Mouse (Mus musculus): ENCODE measurements around the gene Pbx3. TPM values are rescaled to one million over a fixed set of nuclear protein-coding genes. Genes with fewer than 3 reads are reported as not detected.

Pbx3 gene
- polyA plus RNA-seq, 1 experiment from 2014 or later = 46.1 TPM

- Histone ChIP-seq H3K4me1 (replicated peaks; ENCODE audit: control insufficient read depth, insufficient read depth, low read length) (no peaks in the 10 kb centered on the region), H3K27ac (ENCODE audit: low read depth, low read length) (no peak overlapping the region), H3K4me3 (ENCODE audit: low read depth, low read length) (no peak overlapping the region), H3K36me3 (ENCODE audit: control insufficient read depth, insufficient read depth, low read length) (no peaks in the 10 kb centered on the region), H3K9ac (ENCODE audit: low read length) (no peak overlapping the region), H3K27me3 (ENCODE audit: control insufficient read depth, insufficient read depth, low read length) (no peaks in the 10 kb centered on the region), H3K4me2 (ENCODE audit: low read depth, low read length, severe bottlenecking) (no peak overlapping the region), H3K9me3 (ENCODE audit: control insufficient read depth, low read length) (no peaks in the 10 kb centered on the region)
- no peak for ATAC-seq (replicated peaks; ENCODE audit: low FRiP score)
- 53% methylated on average over 6 of the region's 6 CpGs for WGBS
- DNase-seq (ENCODE audit: low spot score) = no peak
Observed at GRCm38 (mm10) chr2:34225470-34225869, 147.5 kb downstream of the Pbx3 start.

GRCm38 (mm10) chr2:34221477-34221876, 151.5 kb downstream of the Pbx3 start:
- 86% methylated on average over 3 of the region's 3 CpGs for WGBS
- ATAC-seq (replicated peaks; ENCODE audit: low FRiP score) (no peak), DNase-seq (ENCODE audit: low spot score) (no peak)
- Histone ChIP-seq H3K27ac (ENCODE audit: low read depth, low read length) (no peak overlapping the region), H3K4me3 (ENCODE audit: low read depth, low read length) (no peak overlapping the region), H3K4me1 (replicated peaks; ENCODE audit: control insufficient read depth, insufficient read depth, low read length) (no peaks in the 10 kb centered on the region), H3K4me2 (ENCODE audit: low read depth, low read length, severe bottlenecking) (no peak overlapping the region), H3K9me3 (ENCODE audit: control insufficient read depth, low read length) (no peaks in the 10 kb centered on the region), H3K36me3 (ENCODE audit: control insufficient read depth, insufficient read depth, low read length) (no peaks in the 10 kb centered on the region), H3K27me3 (ENCODE audit: control insufficient read depth, insufficient read depth, low read length) (no peaks in the 10 kb centered on the region), H3K9ac (ENCODE audit: low read length) (no peak overlapping the region)

DNA sequence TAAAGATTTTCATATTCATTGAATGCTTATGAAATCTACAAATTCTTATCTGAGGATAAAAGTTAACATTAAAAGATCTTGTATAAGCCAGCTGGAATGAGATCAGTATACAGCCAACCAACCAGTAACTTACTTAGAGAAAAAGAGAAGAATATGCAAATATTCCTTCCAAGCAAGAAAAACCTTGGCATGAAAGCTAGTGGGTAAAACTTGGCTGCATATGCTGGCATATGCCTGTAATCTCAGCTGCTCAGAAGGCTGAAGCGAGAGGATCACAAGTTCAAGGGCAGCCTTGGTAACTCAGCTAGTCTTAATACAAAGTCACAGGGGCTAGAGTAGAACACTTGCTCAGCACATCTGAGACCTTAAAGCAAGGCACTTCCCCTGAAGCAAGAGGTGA, 153.8 kb downstream of the Pbx3 start:
- no peak overlapping the region for H3K4me2 ChIP-seq (ENCODE audit: low read depth, low read length, severe bottlenecking)
- ATAC-seq (replicated peaks; ENCODE audit: low FRiP score) = no peak
- H3K27ac ChIP-seq (ENCODE audit: low read depth, low read length) = no peak overlapping the region
- DNase-seq (ENCODE audit: low spot score) = no peak
- no peak overlapping the region for H3K9ac ChIP-seq (ENCODE audit: low read length)
- no peaks in the 10 kb centered on the region for H3K9me3 ChIP-seq (ENCODE audit: control insufficient read depth, low read length)
- H3K36me3 ChIP-seq (ENCODE audit: control insufficient read depth, insufficient read depth, low read length) = no peaks in the 10 kb centered on the region
- H3K27me3 ChIP-seq (ENCODE audit: control insufficient read depth, insufficient read depth, low read length) = no peaks in the 10 kb centered on the region
- no peaks in the 10 kb centered on the region for H3K4me1 ChIP-seq (replicated peaks; ENCODE audit: control insufficient read depth, insufficient read depth, low read length)
- WGBS = 98% methylated on average over 1 of the region's 1 CpGs
- H3K4me3 ChIP-seq (ENCODE audit: low read depth, low read length) = no peak overlapping the region

GRCm38 (mm10) chr2:34217596-34217995, 155.3 kb downstream of the Pbx3 start:
- WGBS = 61% methylated on average over 5 of the region's 5 CpGs
- no peak for ATAC-seq (replicated peaks; ENCODE audit: low FRiP score)
- Histone ChIP-seq H3K36me3 (ENCODE audit: control insufficient read depth, insufficient read depth, low read length) (no peaks in the 10 kb centered on the region), H3K27me3 (ENCODE audit: control insufficient read depth, insufficient read depth, low read length) (no peaks in the 10 kb centered on the region), H3K27ac (ENCODE audit: low read depth, low read length) (no peak overlapping the region), H3K9me3 (ENCODE audit: control insufficient read depth, low read length) (no peaks in the 10 kb centered on the region), H3K4me2 (ENCODE audit: low read depth, low read length, severe bottlenecking) (no peak overlapping the region), H3K4me3 (ENCODE audit: low read depth, low read length) (no peak overlapping the region), H3K4me1 (replicated peaks; ENCODE audit: control insufficient read depth, insufficient read depth, low read length) (no peaks in the 10 kb centered on the region), H3K9ac (ENCODE audit: low read length) (no peak overlapping the region)
- no peak for DNase-seq (ENCODE audit: low spot score)

- ATAC-seq (replicated peaks; ENCODE audit: low FRiP score) (no peak), DNase-seq (ENCODE audit: low spot score) (no peak)
- Histone ChIP-seq H3K36me3 (ENCODE audit: control insufficient read depth, insufficient read depth, low read length) (no peaks in the 10 kb centered on the region), H3K4me3 (ENCODE audit: low read depth, low read length) (no peak overlapping the region), H3K27ac (ENCODE audit: low read depth, low read length) (no peak overlapping the region), H3K9ac (ENCODE audit: low read length) (no peak overlapping the region), H3K9me3 (ENCODE audit: control insufficient read depth, low read length) (no peaks in the 10 kb centered on the region), H3K27me3 (ENCODE audit: control insufficient read depth, insufficient read depth, low read length) (no peaks in the 10 kb centered on the region), H3K4me2 (ENCODE audit: low read depth, low read length, severe bottlenecking) (no peak overlapping the region), H3K4me1 (replicated peaks; ENCODE audit: control insufficient read depth, insufficient read depth, low read length) (no peaks in the 10 kb centered on the region)
- WGBS = 89% methylated on average over 5 of the region's 5 CpGs
Observed at GRCm38 (mm10) chr2:34215496-34215895, 157.4 kb downstream of the Pbx3 start.

DNA sequence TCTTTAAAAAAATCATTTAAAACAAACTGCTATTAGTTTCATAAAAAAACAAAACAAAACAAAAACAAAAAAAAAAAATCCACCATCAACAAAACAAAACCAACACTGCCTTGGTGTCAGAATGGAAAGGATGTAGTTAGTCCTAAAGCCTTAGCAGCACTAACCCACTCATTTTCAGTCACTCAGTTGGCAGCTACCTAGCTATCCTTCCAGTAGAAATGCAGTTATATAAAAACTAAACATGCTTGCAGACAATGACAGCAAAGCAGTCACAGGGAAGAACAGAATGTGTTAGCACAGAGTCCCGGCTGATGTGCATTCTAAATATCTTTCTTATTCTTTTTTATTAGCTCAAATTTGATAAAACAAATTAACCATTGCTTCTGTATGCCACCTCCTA, 160.5 kb downstream of the Pbx3 start:
- no peaks in the 10 kb centered on the region for H3K27me3 ChIP-seq (ENCODE audit: control insufficient read depth, insufficient read depth, low read length)
- no peak for ATAC-seq (replicated peaks; ENCODE audit: low FRiP score)
- no peaks in the 10 kb centered on the region for H3K4me1 ChIP-seq (replicated peaks; ENCODE audit: control insufficient read depth, insufficient read depth, low read length)
- 89% methylated on average over 1 of the region's 1 CpGs for WGBS
- no peaks in the 10 kb centered on the region for H3K9me3 ChIP-seq (ENCODE audit: control insufficient read depth, low read length)
- H3K4me3 ChIP-seq (ENCODE audit: low read depth, low read length) = no peak overlapping the region
- H3K9ac ChIP-seq (ENCODE audit: low read length) = no peak overlapping the region
- no peak for DNase-seq (ENCODE audit: low spot score)
- no peaks in the 10 kb centered on the region for H3K36me3 ChIP-seq (ENCODE audit: control insufficient read depth, insufficient read depth, low read length)
- no peak overlapping the region for H3K27ac ChIP-seq (ENCODE audit: low read depth, low read length)
- H3K4me2 ChIP-seq (ENCODE audit: low read depth, low read length, severe bottlenecking) = no peak overlapping the region

DNA sequence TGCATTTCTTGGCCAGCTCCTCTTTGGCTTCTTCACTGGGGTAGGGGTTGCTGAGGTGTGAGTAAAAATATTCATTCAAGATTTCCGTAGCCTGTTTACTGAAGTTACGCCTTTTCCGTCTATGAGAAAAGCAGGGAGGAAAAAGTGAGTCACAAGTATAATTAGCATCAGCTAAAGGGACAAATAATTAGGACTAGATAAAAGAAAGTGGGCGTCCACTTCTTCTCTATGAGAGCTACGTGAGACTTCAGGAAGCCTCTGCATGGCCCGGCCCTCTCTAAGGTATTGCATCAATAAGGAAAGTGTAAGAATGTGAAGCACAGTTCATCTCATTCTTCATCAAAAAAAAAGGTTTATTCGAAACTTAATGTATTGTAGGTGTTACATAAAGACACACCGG, 168.1 kb downstream of the Pbx3 start:
- no peak for ATAC-seq (replicated peaks; ENCODE audit: low FRiP score)
- 84% methylated on average over 8 of the region's 8 CpGs for WGBS

GRCm38 (mm10) chr2:34204325-34204724, 168.6 kb downstream of the Pbx3 start:
- Histone ChIP-seq H3K9me3 (ENCODE audit: control insufficient read depth, low read length) (no peaks in the 10 kb centered on the region), H3K36me3 (ENCODE audit: control insufficient read depth, insufficient read depth, low read length) (no peaks in the 10 kb centered on the region; the same call in 1 of the 2 replicates), H3K4me3 (ENCODE audit: low read depth, low read length) (no peak overlapping the region), H3K4me2 (ENCODE audit: low read depth, low read length, severe bottlenecking) (no peak overlapping the region), H3K9ac (ENCODE audit: low read length) (no peak overlapping the region), H3K27ac (ENCODE audit: low read depth, low read length) (no peak overlapping the region), H3K27me3 (ENCODE audit: control insufficient read depth, insufficient read depth, low read length) (no peaks in the 10 kb centered on the region), H3K4me1 (replicated peaks; ENCODE audit: control insufficient read depth, insufficient read depth, low read length) (no peaks in the 10 kb centered on the region)
- WGBS = 93% methylated on average over 2 of the region's 2 CpGs
- DNase-seq (ENCODE audit: low spot score) = no peak
- ATAC-seq (replicated peaks; ENCODE audit: low FRiP score) = no peak

More for the DNA sequence above, 168.1 kb downstream of the Pbx3 start:
- H3K27ac ChIP-seq (ENCODE audit: low read depth, low read length) = no peak overlapping the region
- H3K9me3 ChIP-seq (ENCODE audit: control insufficient read depth, low read length) = no peaks in the 10 kb centered on the region
- H3K4me1 ChIP-seq (replicated peaks; ENCODE audit: control insufficient read depth, insufficient read depth, low read length) = no peaks in the 10 kb centered on the region
- no peak for DNase-seq (ENCODE audit: low spot score)
- no peak overlapping the region for H3K4me2 ChIP-seq (ENCODE audit: low read depth, low read length, severe bottlenecking)
- no peaks in the 10 kb centered on the region for H3K27me3 ChIP-seq (ENCODE audit: control insufficient read depth, insufficient read depth, low read length)
- no peak overlapping the region for H3K9ac ChIP-seq (ENCODE audit: low read length)
- no peak overlapping the region for H3K4me3 ChIP-seq (ENCODE audit: low read depth, low read length)
- H3K36me3 ChIP-seq (ENCODE audit: control insufficient read depth, insufficient read depth, low read length) = no peaks in the 10 kb centered on the region; the same call in 1 of the 2 replicates

DNA sequence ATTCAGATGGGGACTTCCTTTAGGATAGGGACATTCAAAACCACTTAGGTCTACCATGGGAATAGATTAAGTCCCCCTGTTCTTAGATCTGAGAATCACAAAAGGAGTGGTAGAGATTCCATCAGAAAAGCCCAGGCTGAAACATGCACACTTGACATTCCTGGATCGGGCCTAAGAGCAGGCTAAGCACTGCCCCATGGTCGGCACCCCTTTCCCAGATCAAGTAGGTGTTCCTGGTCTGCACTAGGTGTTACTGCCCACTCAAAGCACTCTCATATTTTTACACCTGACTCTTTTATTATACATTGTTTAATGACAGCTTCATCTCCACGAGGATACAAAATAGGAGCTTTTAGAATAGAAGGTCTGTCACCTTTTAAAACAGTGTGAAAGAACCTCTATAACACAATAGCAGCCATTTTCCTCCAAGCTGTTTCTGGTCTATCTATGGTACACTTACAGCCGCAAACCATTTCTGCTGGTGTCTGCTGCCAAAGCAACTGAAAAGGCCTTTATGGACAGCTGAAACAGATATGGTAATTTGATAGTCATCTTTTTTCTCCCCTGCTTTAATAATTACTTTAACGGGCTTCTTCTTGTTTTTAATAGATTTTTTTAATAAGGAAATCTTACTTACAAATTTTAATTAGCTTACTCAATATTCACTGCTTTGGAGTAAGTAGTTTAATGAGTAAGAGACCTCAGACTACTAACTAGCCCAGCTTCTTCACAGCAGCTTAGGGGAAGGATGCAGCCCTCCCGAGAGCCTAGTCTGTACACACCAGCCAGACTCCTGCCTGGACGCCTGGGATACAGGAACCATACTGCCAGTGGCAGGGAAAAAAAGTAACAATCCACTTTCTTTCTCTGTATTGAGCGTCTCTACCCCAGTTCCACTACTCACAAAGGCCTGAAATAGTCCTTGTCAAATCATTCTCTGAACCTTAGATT, 178.8 kb downstream of the Pbx3 start:
- WGBS = 55% methylated on average over 8 of the region's 8 CpGs
- H3K36me3 ChIP-seq (ENCODE audit: control insufficient read depth, insufficient read depth, low read length) = no peaks in the 10 kb centered on the region
- no peak for ATAC-seq (replicated peaks; ENCODE audit: low FRiP score)
- H3K4me2 ChIP-seq (ENCODE audit: low read depth, low read length, severe bottlenecking) = no peak overlapping the region
- H3K4me1 ChIP-seq (replicated peaks; ENCODE audit: control insufficient read depth, insufficient read depth, low read length) = peaks cover 8% of the 10 kb centered on the region
- H3K27me3 ChIP-seq (ENCODE audit: control insufficient read depth, insufficient read depth, low read length) = no peaks in the 10 kb centered on the region
- no peak overlapping the region for H3K9ac ChIP-seq (ENCODE audit: low read length)
- H3K27ac ChIP-seq (ENCODE audit: low read depth, low read length) = 0 out of 2 replicates have a peak overlapping the region, but pooled peaks have one; percentile 27
- H3K4me3 ChIP-seq (ENCODE audit: low read depth, low read length) = no peak overlapping the region
- no peak for DNase-seq (ENCODE audit: low spot score)
- no peaks in the 10 kb centered on the region for H3K9me3 ChIP-seq (ENCODE audit: control insufficient read depth, low read length)

Data from forebrain, embryonic 11.5 days (tissue).